26 mouse cellular contexts compared by ENCODE assay signal in genomic region chr17:33599836-33600475, GRCm38 (mm10). TPM values are rescaled to one million over a fixed set of nuclear protein-coding genes. Genes with fewer than 3 reads are reported as not detected.
DNase-seq lines count a peak whose midpoint lies in the region; ATAC-seq and TF ChIP-seq lines count a peak whose summit lies in the region.
"Had no signal": no experiment of that assay in that cellular context is flagged by ENCODE, and none has a peak within 500 bp of the region (broad histone marks: within the 10 kb centered on the region; RNA-seq: fewer than 3 reads in every experiment).

No protein-coding gene starts in this region.

- peaks cover 39% of the 10 kb centered on the region for H3K9me3 ChIP-seq in E14TG2a.4 (ENCODE audit: low read length)
- H3K9me3 ChIP-seq in midbrain, embryonic 13.5 days, result peaks cover 3% of the 10 kb centered on the region; the same call in 1 of the 2 replicates
- H3K9me3 ChIP-seq: heart, embryonic 15.5 days; intestine, embryonic 15.5 days had no signal

- no peak for ATAC-seq in midbrain, embryonic 13.5 days
- ATAC-seq: forebrain, embryonic 14.5 days; forebrain, postnatal 0 days; hindbrain, embryonic 16.5 days; intestine, embryonic 15.5 days had no signal

- DNase-seq in heart, adult 11 months, result peak; percentile 43
- no peak for DNase-seq in heart, adult 18-20 months
- DNase-seq in ES-CJ7 (ENCODE audit: low read depth, low spot score) (peak; percentile 99), WW6 (ENCODE audit: low read depth, low spot score) (peak; percentile 70)
- no peak for DNase-seq in cerebellum, adult 9-10 months
- DNase-seq: adrenal gland, adult 2 months; adrenal gland, postnatal 14 days; B cell, adult 2 months; cerebellum, adult 11 months; cerebellum, adult 2 months; cerebellum, postnatal 36 days; forebrain, postnatal 0 days; gastrocnemius, postnatal 25 days; heart, postnatal 10 days; kidney, adult 11 months; kidney, adult 8-10 months had no signal

- peaks cover 37% of the 10 kb centered on the region for H3K36me3 ChIP-seq in E14TG2a.4 (ENCODE audit: insufficient read depth, low read length)
- no peaks in the 10 kb centered on the region for H3K36me3 ChIP-seq in midbrain, embryonic 13.5 days
- H3K36me3 ChIP-seq: forebrain, embryonic 10.5 days; heart, embryonic 12.5 days; heart, embryonic 15.5 days; hindbrain, embryonic 13.5 days; intestine, embryonic 15.5 days had no signal

- peak overlapping the region; percentile 70 for H3K4me3 ChIP-seq in E14TG2a.4 (replicated peaks; ENCODE audit: low read length)
- no peak overlapping the region for H3K4me3 ChIP-seq in midbrain, embryonic 13.5 days (replicated peaks)
- H3K4me3 ChIP-seq: forebrain, embryonic 10.5 days; heart, embryonic 12.5 days; heart, embryonic 15.5 days; hindbrain, embryonic 13.5 days; intestine, embryonic 15.5 days had no signal

- H3K27me3 ChIP-seq in E14TG2a.4 (ENCODE audit: insufficient read depth, low read length), result no peaks in the 10 kb centered on the region
- H3K27me3 ChIP-seq in midbrain, embryonic 13.5 days, result no peaks in the 10 kb centered on the region
- H3K27me3 ChIP-seq: CH12.LX; heart, embryonic 12.5 days; heart, embryonic 15.5 days; hindbrain, embryonic 13.5 days; intestine, embryonic 15.5 days had no signal

- no peak overlapping the region for H3K9ac ChIP-seq in midbrain, embryonic 13.5 days (replicated peaks)
- H3K9ac ChIP-seq: forebrain, postnatal 0 days; heart, embryonic 12.5 days; heart, embryonic 15.5 days; hindbrain, embryonic 13.5 days; intestine, embryonic 15.5 days had no signal

- no peak overlapping the region for H3K4me2 ChIP-seq in midbrain, embryonic 13.5 days (replicated peaks)
- H3K4me2 ChIP-seq: heart, embryonic 12.5 days; heart, embryonic 15.5 days; hindbrain, embryonic 13.5 days; intestine, embryonic 15.5 days had no signal

- no peak for TF ChIP-seq CTCF in E14TG2a.4 (conservative IDR thresholded peaks at IDR 0.05; ENCODE audit: low read length)

- 91% methylated on average over 8 of the region's 8 CpGs for WGBS in midbrain, embryonic 13.5 days

- no peak overlapping the region for H3K27ac ChIP-seq in midbrain, embryonic 13.5 days
- H3K27ac ChIP-seq: forebrain, embryonic 10.5 days; heart, embryonic 15.5 days; hindbrain, embryonic 13.5 days; intestine, embryonic 15.5 days had no signal

- H3K4me1 ChIP-seq in E14TG2a.4 (replicated peaks; ENCODE audit: low read depth, low read length), result peaks cover 67% of the 10 kb centered on the region
- H3K4me1 ChIP-seq in midbrain, embryonic 13.5 days (replicated peaks), result no peaks in the 10 kb centered on the region
- H3K4me1 ChIP-seq: forebrain, embryonic 10.5 days; heart, embryonic 12.5 days; heart, embryonic 15.5 days; hindbrain, embryonic 13.5 days; intestine, embryonic 15.5 days had no signal

RNA-seq across cellular contexts. Expression of gene Zfp414, which starts 28.9 kb away (rescaled TPM):
- total RNA-seq in heart, adult 18-20 months (2021), result 1 to 10 TPM; 7.9 to 9.9 TPM
- polyA plus RNA-seq in midbrain, embryonic 13.5 days (2015; fragmentation: Nextera tagmentation; extraction: Ambion mirVana), result 68.0 and 69.0 TPM in 2 replicates

RNA-seq across cellular contexts. Expression of gene Pram1, which starts 37.9 kb away (rescaled TPM):
- under 1 TPM; 0.10 to 0.31 TPM for total RNA-seq in heart, adult 18-20 months (2021)
- polyA plus RNA-seq in midbrain, embryonic 13.5 days (2015; fragmentation: Nextera tagmentation; extraction: Ambion mirVana), result 0.81 and 0.93 TPM in 2 replicates
- total RNA-seq: forebrain, postnatal 0 days; gastrocnemius, postnatal 25 days had no signal
- polyA plus RNA-seq: adrenal gland, adult 2 months had no signal

RNA-seq across cellular contexts. Expression of gene Myo1f, which starts 44.4 kb away (rescaled TPM):
- 1 to 10 TPM; 1.9 to 3.0 TPM for total RNA-seq in heart, adult 18-20 months (2021)
- 1.4 and 2.4 TPM in 2 replicates for polyA plus RNA-seq in midbrain, embryonic 13.5 days (2015; fragmentation: Nextera tagmentation; extraction: Ambion mirVana)

Comparison
In these comparisons a context has a peak if more than half of its experiments do, and no peak if none do; other contexts are left out.
1. DNase-seq: peak in heart, adult 11 months (single experiment), ES-CJ7 (single experiment) and WW6 (single experiment); none in heart, adult 18-20 months (0 of 2) and cerebellum, adult 9-10 months (single experiment).